Mouse (Mus musculus) R1 (cell line): Measurements from ENCODE around the gene Adh6b.
"Not testable (repeated sequence)": the region's sequence is repeated elsewhere in the genome, so short reads cannot be mapped to it uniquely, and the experiment has no call there.

Source experiments
- DNase-seq: peaks from one replicate; pipeline ENCODE4 v3.0.0-alpha.2; 2018; ENCODE audit warnings: low read depth, low spot score

The Adh6b gene

DNA sequence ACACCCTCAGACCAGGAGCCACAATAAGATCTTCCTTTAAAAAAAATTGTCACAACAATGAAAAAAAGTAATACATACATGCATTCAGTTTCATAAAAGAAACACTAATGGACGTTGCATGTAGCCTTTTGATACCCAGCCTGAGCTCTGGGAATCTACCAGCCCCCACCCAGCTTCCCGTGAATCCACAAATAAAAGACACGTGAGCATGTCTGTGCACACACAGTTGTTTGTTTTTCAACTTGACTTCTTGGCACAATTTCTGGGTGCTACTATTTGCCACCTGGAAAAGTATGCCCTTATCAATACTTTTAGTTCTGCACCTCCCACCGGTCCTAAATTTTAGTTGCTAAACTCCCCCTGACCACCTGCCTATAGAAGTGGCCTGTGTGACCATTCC is 19.1 kb downstream of the Adh6b start:
- DNase-seq, result no peak

DNA sequence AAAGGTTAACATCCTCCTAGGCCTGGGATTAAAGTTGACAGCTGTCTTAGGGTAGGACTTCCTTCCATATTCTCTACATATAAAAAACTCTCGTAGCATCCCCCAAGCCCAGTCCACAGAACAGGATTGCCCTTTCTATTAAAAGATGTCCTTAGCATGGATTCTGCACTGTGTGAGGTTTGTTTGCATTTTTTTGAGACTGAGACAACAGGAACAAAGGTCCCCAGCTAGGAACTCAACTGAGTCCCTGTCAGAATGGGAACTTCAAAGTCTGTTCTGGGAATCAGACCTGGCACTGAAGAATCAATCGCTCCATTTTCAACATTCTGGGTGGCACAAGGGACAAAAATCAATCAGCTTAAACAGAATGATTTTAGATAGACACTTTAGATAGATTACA is 21.3 kb downstream of the Adh6b start:
- DNase-seq, result no peak

DNA sequence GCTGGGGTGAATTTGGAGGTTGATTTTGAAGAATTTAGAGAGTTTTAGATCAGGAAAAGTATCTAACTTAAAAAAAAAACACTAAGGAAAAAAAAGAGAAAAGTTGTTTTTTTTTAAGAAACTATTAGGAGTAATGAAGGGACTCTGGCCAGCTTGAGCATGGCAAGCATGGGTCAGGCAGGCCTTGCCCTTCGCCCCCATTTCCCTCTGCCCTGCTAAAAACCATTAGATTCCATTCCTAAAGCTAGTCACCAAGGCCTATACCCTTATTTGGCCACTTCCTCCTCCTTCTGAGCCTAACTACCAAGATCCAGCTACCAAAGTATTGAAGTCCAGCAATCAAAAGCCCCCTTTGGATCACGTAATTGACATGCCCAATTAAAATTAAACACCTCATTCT is 24.6 kb downstream of the Adh6b start:
- DNase-seq, result no peak

DNA sequence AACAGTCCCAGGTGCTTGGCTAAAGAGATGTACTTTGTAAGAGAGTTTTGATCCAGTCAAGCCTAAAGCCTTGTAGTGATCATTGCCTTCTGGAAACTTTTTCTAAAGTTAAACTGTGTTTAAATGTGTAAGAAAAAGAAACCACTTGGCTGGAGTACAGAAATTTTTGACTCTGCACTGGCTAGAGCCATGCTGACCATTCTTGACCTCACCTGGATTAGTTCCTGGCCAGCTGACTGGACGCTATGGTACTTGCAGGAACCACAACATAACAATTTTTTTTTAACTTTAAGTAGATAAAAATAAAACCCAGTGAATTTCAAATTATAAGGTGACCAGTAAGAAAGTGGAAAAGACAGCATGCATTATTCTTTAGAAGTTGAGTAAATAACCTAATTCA is 28.0 kb downstream of the Adh6b start:
- no peak for DNase-seq

DNA sequence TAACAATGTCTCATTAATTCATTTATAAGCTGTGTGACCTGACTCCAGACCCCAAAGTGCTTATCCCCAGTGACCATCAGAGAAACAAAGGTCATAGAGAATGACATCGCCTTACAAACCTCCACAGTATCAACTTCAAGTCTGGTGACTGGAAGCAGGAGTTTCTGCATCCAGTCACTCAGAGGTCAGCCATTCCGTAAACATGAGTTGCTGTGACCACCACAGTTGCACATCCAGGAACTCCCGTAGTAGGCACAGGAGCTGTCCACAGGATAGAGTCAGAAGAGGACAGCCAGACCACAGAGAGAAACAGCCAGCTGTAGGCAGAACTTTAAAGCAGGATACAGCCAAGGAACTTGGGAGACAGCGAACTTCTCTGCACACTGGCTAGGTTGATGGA is 28.7 kb downstream of the Adh6b start:
- not testable (repeated sequence) for DNase-seq

DNA sequence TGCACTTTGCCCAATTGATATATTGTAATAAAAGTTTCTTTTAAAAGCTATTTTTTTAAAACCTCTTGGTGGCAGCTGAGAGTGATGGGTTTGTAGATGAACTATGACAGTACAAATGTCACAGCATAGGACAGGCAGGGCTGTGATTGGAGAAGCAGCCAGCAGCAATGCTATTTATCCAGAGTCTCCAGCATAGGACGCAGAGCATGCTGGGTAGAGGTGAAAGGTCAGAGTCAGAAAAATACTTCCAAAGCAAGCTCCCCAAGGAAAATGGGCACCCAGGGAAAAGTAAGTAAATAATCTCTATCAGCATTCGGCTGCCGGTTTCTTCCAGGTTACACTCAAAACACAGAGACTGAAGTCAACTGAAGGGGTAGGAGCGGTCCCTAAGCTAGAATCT is 32.3 kb downstream of the Adh6b start:
- DNase-seq, result no peak

DNA sequence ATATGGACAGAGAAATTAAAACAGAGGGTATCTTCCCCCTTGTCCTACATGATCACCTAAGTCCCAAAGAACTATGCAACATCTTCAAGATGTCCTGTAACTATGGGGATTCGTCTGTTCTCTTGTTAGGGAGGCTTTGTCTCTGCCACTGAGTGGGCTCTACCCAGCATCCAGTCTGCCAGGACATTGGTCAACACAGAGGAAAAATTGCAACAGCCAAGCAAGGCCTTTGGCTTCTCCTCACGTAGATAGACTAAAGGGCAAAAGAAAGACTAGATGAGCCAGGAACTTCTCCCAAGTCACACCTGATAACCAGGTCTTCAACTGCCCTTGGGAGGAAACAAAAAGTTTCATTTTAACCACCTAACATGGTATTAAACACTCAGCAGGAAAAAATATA is 33.6 kb downstream of the Adh6b start:
- DNase-seq, result no peak

DNA sequence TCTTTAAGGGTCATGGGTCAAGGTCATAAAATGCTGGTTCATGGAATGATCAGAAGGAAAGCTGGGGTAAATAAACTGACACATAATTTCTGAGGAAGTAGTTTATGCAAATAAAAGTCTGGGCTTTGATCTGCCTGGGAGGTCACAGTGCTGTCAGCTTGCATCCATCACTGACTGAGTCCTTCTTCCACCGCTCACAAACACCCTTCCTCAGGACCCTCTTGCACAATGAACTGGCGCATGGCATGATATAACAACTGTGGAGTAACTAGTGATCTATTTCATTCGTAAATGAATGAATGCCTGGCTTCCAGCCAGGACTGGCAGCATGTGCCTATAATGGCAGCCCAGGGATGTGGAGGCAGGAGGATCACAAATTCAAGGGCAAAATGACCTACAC is 39.6 kb downstream of the Adh6b start:
- no peak for DNase-seq

DNA sequence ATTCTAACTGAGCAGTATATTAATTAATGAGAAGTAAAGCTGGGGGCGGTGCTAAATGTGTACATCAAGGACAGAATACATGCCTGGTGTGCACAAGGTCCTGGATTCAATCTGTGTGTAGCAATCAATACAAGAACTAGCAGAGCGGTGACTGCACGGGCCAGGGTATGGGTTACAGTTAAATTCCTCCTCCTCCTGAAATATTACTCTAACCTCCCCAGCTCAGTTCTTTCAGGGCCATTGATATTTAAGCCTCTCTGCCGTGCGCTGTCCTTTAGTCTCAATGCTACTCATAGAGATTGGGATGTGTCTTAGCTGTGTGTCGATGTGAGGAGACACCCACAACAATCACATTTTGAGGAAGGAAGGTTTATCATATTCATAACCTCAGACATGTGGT is 45.6 kb downstream of the Adh6b start:
- no peak for DNase-seq

DNA sequence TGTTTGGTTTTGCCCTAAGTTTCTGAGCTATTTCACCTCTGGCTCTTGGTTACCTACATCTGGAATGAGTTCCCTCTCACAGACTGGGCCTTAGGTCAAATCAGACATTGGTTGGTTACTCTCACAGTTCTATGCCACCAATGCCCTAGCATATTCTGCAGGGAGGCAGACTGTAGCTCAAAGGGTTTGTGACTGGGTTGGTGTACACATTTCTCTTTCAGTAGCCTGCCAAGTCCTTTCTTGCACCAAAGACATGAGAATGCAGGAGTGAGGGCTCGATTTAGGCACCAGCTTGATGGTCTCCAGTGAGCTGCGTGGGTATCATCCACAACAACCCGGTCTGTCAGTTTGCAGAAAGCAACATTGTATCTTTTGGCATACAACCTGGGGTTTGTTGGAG is 63.3 kb downstream of the Adh6b start:
- DNase-seq, result no peak

DNA sequence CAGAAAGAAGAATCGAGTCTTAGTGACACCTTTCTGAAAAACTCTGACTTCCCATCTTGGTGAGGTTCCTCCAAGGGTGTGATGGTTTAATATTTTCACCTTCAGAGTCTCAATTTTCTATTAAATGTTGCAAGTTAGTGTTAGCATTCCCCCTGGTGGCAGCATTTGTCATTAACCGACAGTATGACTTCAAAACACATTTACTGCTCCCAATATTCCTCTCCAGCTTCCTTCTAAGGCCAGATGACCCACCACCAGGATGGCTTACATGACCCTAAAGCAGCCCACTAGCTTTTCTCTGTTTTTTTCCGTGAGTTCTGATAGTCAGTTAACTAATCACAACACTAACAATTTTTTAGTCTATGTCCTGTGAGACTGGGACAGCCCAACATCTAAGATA is 63.8 kb downstream of the Adh6b start:
- DNase-seq, result peak; percentile 26

DNA sequence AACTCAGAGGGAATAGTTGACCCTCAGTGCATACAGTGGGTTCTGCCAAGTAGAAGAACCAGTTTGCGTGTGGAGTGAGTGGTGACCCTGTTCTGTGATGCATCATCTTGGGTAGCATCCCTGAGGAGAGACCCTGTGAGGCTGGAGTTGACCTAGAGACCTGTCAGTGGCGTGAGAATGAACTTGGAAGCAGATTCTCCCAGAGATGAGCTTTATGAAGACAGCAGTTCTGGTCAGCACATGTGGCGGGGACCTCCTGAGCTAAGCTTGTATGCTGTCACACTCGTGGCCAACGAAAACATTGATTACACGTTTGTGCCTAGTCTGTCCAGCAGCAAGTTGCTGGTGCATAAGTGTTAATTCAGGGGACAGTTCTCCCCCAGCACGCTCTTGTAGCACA is 64.3 kb downstream of the Adh6b start:
- no peak for DNase-seq

DNA sequence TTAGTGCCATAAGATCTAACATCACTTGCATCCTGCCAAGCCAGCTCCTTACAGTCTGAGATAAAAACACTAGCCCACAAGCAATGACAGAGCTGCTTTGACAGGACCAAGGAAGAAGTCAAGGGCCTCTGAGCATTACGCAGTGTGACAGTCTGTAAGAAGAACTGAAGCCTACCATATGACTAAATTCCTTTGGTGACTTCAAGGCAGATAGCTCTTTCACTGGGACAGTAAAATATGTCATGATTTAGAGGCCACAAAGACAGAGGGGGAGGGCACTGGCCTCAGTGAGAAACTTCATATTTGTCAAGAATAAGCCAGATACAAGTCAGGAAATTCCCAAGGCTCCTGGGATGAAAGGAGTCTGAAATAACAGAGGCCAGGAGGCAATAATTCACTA is 66.3 kb downstream of the Adh6b start:
- no peak for DNase-seq
